Mouse (Mus musculus): ENCODE results near the gene Aamp.

DNA sequence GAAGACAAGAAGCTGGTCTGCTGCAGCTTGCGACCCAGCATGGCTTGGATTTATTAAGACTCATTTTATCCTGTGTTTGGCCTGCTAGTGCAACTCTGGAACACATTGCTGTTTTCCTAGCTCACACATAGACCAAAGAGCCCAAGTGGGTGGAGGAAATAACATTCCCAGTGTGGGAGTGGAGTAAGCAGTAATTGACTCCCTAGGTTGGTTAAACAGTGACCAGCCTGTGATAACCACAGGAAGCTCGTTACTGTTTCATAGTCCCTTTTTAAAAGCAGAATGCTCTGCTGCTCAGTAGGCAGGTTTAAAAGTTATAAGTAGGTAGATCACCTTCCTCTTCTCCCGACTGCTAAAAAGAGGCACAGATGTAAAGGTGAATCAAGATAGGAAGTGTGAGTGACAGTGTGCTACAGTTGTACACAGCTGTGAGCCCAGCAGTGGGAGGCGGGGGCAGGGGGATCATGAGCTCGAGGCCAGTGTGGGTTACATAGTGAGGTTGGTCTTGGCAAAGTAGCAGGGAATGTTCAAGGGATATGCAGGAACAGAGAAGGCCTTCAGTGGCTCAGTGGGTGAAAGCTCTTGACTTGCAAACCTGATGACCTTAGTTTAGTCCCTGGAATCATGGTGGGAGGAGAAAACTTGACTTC, 35.1 kb downstream of the Aamp start:
- TF ChIP-seq POLR2A (IDR thresholded peaks at IDR 0.05; ENCODE audit: control insufficient read depth, extremely low read depth, insufficient read depth, low read length, poor library complexity) (no peak), CTCF (IDR thresholded peaks at IDR 0.05; ENCODE audit: borderline replicate concordance, control insufficient read depth, extremely low read depth, insufficient read depth, low read length, poor library complexity) (no peak)

All from thymus, adult 2 months (tissue).